Mouse (Mus musculus) E14TG2a.4 (cell line): ENCODE measurements at regions not wholly inside any gene's neighbourhood (a gene's known extent, or its start where the extent isn't known, plus 50 kb on each side); places are given as distances from the start of the nearest gene placed in this dataset.

Experiments used
- CTCF ChIP-seq: conservative IDR thresholded peaks from 2 replicates; pipeline ENCODE4 v1.5.1; 2014; ENCODE audit warnings: low read length
- NANOG ChIP-seq: IDR thresholded peaks from 2 replicates; pipeline ENCODE4 v1.6.1; 2014; ENCODE audit warnings: borderline replicate concordance, low read length, mixed read lengths

- no peak for TF ChIP-seq CTCF
- no peak for TF ChIP-seq NANOG
Observed at GRCm38 (mm10) chr16:31587036-31587435, 76.2 kb upstream of the Dlg1 start.
